Mouse (Mus musculus) limb, embryonic 15.5 days (tissue): ENCODE measurements at regions not wholly inside any gene's neighbourhood (a gene's known extent, or its start where the extent isn't known, plus 50 kb on each side); places are given as distances from the start of the nearest gene placed in this dataset.

Experiments
- ATAC-seq: fragments of 200-750 bp; cut with Nextera tagmentation; 2 replicates; pipeline ENCODE4 v1.8.0; 2017; ENCODE audit warnings: low read depth, moderate TSS enrichment; ENCODE audit not compliant: insufficient number of reproducible peaks, low FRiP score, low TSS enrichment
- H3K27ac ChIP-seq: fragments of 300-500 bp; sonication (generic); 2 replicates; pipeline ENCODE4 v1.5.1; 2015; ENCODE audit warnings: moderate library complexity, mild to moderate bottlenecking, inconsistent platforms
- H3K27me3 ChIP-seq: fragments of 300-500 bp; sonication (generic); 2 replicates; pipeline ENCODE4 v1.6.1; 2015; ENCODE audit warnings: inconsistent platforms
- H3K36me3 ChIP-seq: fragments of 300-500 bp; sonication (generic); 2 replicates; pipeline ENCODE4 v1.6.1; 2015; ENCODE audit warnings: inconsistent platforms
- H3K4me1 ChIP-seq: fragments of 300-500 bp; sonication (generic); 2 replicates; pipeline ENCODE4 v1.6.1; 2015; ENCODE audit warnings: inconsistent platforms
- H3K4me2 ChIP-seq: fragments of 300-500 bp; sonication (generic); 2 replicates; pipeline ENCODE4 v1.6.1; 2015; ENCODE audit warnings: mild to moderate bottlenecking, inconsistent platforms
- H3K4me3 ChIP-seq: fragments of 300-500 bp; sonication (generic); 2 replicates; pipeline ENCODE4 v1.5.1; 2015; ENCODE audit warnings: mild to moderate bottlenecking, inconsistent platforms
- H3K9ac ChIP-seq: fragments of 300-500 bp; sonication (generic); 2 replicates; pipeline ENCODE4 v1.6.1; 2015; ENCODE audit warnings: inconsistent platforms
- H3K9me3 ChIP-seq: fragments of 300-500 bp; sonication (generic); 2 replicates; pipeline ENCODE4 v1.6.1; 2016; ENCODE audit warnings: inconsistent platforms
- WGBS: fragments of 180-500 bp; shearing (Covaris S2); methylation state at CpG from one replicate; pipeline ENCODE4 v1.1.7; 2015; 5-methylcytosine and 5-hydroxymethylcytosine counted together

- Histone ChIP-seq H3K4me1 (no peaks in the 10 kb centered on the region), H3K4me2 (no peak overlapping the region), H3K27me3 (no peaks in the 10 kb centered on the region), H3K4me3 (no peak overlapping the region), H3K36me3 (no peaks in the 10 kb centered on the region), H3K9ac (no peak overlapping the region), H3K27ac (no peak overlapping the region), H3K9me3 (no peaks in the 10 kb centered on the region)
- no peak for ATAC-seq
- WGBS: 84% methylated on average over 4 of the region's 4 CpGs
Observed at GRCm38 (mm10) chr4:5071243-5071642, 278.1 kb upstream of the Impad1 start.

DNA sequence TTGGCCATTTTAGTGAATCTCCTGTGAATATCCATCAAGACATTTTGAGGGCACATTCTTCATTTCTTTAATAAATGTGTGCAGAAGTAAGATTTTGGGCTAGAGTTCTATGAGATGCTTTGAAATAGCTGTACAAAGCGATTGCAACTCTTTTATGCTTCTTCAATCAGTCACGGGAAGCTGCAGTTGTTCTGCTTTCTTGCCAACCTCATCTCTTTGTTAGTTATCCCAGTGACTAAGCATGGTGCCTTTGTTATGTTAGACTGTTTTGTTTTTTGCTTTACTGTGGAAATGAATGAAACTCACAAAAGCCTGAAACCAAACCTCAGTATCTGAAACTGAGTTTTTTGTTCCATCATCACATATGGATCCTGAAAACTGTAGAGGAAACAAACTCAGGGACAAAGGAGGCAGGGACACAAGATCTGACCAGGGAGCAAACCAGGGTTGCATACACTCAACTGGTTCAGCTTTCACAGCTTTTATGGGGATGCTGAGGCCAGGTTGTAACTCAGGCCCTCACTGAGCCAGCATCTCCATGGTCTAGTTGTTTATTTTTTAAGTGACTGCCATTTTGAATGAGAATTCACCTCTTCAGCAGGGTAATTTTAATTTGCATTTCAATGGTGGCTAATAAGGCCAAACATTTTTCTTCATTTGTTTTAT is 266.3 kb upstream of the Impad1 start:
- no peaks in the 10 kb centered on the region for H3K36me3 ChIP-seq
- H3K9ac ChIP-seq: no peak overlapping the region
- WGBS: 73% methylated on average over 2 of the region's 2 CpGs
- no peak for ATAC-seq
- H3K27ac ChIP-seq: no peak overlapping the region
- no peaks in the 10 kb centered on the region for H3K9me3 ChIP-seq
- no peak overlapping the region for H3K4me3 ChIP-seq
- H3K27me3 ChIP-seq: no peaks in the 10 kb centered on the region
- H3K4me1 ChIP-seq: no peaks in the 10 kb centered on the region
- H3K4me2 ChIP-seq: no peak overlapping the region

- WGBS: 53% methylated on average over 2 of the region's 2 CpGs
- Histone ChIP-seq H3K36me3 (no peaks in the 10 kb centered on the region), H3K4me3 (no peak overlapping the region), H3K4me1 (no peaks in the 10 kb centered on the region), H3K9ac (no peak overlapping the region), H3K4me2 (no peak overlapping the region), H3K9me3 (no peaks in the 10 kb centered on the region), H3K27me3 (no peaks in the 10 kb centered on the region), H3K27ac (no peak overlapping the region)
- no peak for ATAC-seq
Observed at GRCm38 (mm10) chr4:5029929-5030328, 236.8 kb upstream of the Impad1 start.

- no peaks in the 10 kb centered on the region for H3K36me3 ChIP-seq
- H3K9ac ChIP-seq: no peak overlapping the region
- no peaks in the 10 kb centered on the region for H3K9me3 ChIP-seq
- ATAC-seq: no peak
- H3K4me1 ChIP-seq: no peaks in the 10 kb centered on the region
- WGBS: 78% methylated on average over 4 of the region's 4 CpGs
- no peak overlapping the region for H3K4me2 ChIP-seq
- H3K27ac ChIP-seq: no peak overlapping the region
- H3K4me3 ChIP-seq: no peak overlapping the region
- H3K27me3 ChIP-seq: no peaks in the 10 kb centered on the region
Observed at GRCm38 (mm10) chr4:4987491-4987890, 194.3 kb upstream of the Impad1 start.

DNA sequence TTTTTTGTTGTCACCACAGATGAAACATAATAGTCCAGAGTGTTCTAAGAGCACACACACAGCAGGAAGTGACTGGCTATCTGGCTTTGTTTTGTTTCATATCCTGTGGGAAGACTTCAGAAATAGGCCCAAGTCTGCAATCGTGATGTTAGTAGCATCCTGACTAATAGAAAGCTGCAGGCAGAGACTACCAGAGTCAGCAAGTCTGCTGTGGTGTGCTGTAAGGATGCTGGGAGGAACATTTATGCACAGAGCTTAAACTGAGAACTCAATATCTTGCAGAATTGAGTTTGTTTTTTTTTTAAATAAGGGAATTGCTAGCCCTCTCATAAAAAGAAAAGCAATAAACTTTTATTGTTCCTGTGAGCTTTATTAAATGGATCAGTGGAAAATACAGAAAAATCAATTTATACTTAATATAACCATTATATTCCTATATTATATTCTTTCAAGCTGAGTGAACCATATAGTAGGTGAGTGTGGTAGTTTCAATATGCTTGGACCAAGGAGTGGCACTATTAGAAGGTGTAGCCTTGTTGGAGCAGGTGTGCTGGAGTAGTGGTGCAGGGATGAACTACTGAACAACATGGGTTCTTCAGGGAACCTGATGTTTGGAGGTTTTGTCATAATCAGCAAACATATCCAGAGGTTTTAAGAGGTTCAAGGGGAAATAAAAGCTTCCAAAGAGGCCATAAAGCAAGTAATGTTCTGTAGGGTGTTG is 190.5 kb upstream of the Impad1 start:
- Histone ChIP-seq H3K4me2 (no peak overlapping the region), H3K4me3 (no peak overlapping the region), H3K27ac (no peak overlapping the region), H3K27me3 (no peaks in the 10 kb centered on the region), H3K4me1 (no peaks in the 10 kb centered on the region), H3K9me3 (no peaks in the 10 kb centered on the region), H3K9ac (no peak overlapping the region), H3K36me3 (no peaks in the 10 kb centered on the region)
- 24% methylated on average over 1 of the region's 1 CpGs for WGBS
- no peak for ATAC-seq

DNA sequence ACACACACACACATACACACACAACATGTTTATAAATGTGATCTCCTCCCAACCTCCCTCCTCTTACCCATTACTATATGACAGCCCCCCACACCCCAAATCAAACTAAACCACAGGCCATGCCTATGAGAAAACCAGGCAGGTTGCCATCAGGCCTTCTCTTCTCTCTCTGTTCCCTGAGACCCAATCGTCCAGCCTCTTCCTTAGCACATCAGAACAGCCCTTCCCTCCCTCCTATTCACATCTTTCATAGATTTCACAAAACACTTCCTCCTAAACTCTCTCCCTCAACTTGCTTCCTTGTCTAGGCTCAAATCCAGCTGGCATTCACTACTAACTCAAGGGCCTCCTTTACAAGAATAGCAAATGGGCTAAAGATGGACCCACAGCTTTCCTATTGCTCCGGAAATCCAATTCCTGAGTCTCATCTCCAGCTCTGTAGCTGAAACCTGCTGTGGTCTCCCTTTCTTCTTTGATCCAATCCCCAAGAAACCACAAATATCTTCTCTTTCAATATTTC is 178.7 kb upstream of the Impad1 start:
- Histone ChIP-seq H3K27ac (no peak overlapping the region), H3K27me3 (no peaks in the 10 kb centered on the region), H3K4me3 (no peak overlapping the region), H3K4me2 (no peak overlapping the region), H3K36me3 (no peaks in the 10 kb centered on the region), H3K9me3 (no peaks in the 10 kb centered on the region), H3K9ac (no peak overlapping the region), H3K4me1 (0 out of 2 replicates have a peak, but pooled peaks cover 3% of the 10 kb centered on the region)
- WGBS: 53% methylated on average over 2 of the region's 2 CpGs
- ATAC-seq: no peak

- Histone ChIP-seq H3K36me3 (no peaks in the 10 kb centered on the region), H3K27me3 (no peaks in the 10 kb centered on the region), H3K9me3 (no peaks in the 10 kb centered on the region), H3K4me3 (no peak overlapping the region), H3K27ac (no peak overlapping the region), H3K4me2 (no peak overlapping the region), H3K4me1 (no peaks in the 10 kb centered on the region), H3K9ac (no peak overlapping the region)
- WGBS: 69% methylated on average over 1 of the region's 1 CpGs
- no peak for ATAC-seq
Observed at GRCm38 (mm10) chr4:4948956-4949355, 155.8 kb upstream of the Impad1 start.

DNA sequence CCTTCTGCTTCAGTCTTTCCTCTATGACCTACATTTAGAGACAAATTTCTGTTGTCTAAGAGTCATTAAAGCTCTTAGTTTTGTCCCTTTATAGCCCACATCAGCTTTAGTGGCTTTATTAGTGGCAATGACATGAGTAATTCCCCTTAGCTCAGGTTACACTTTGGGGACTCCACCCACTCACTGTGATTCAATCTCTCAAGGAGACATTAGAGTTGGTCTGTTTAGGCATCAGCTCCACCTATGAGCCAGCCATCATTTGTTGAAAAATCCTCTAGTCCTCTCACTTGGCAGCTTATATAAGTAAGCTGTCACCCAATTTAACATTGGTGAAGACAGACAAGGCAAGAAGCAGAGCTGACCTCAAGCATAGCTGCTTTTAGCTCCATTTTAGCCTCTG is 151.3 kb upstream of the Impad1 start:
- Histone ChIP-seq H3K27me3 (no peaks in the 10 kb centered on the region), H3K4me1 (no peaks in the 10 kb centered on the region), H3K27ac (no peak overlapping the region), H3K4me2 (no peak overlapping the region), H3K9me3 (no peaks in the 10 kb centered on the region), H3K4me3 (no peak overlapping the region), H3K9ac (no peak overlapping the region), H3K36me3 (no peaks in the 10 kb centered on the region)
- ATAC-seq: no peak

GRCm38 (mm10) chr4:4925741-4926140 is 132.6 kb upstream of the Impad1 start:
- no peak overlapping the region for H3K27ac ChIP-seq
- H3K4me1 ChIP-seq: no peaks in the 10 kb centered on the region
- H3K27me3 ChIP-seq: no peaks in the 10 kb centered on the region
- H3K9me3 ChIP-seq: no peaks in the 10 kb centered on the region
- no peak overlapping the region for H3K4me2 ChIP-seq
- no peaks in the 10 kb centered on the region for H3K36me3 ChIP-seq
- no peak overlapping the region for H3K4me3 ChIP-seq
- ATAC-seq: no peak
- H3K9ac ChIP-seq: no peak overlapping the region

- no peak for ATAC-seq
- 67% methylated on average over 1 of the region's 1 CpGs for WGBS
- Histone ChIP-seq H3K27ac (no peak overlapping the region), H3K9ac (no peak overlapping the region), H3K4me1 (no peaks in the 10 kb centered on the region), H3K9me3 (no peaks in the 10 kb centered on the region), H3K4me2 (no peak overlapping the region), H3K36me3 (no peaks in the 10 kb centered on the region), H3K4me3 (no peak overlapping the region), H3K27me3 (no peaks in the 10 kb centered on the region)
Observed at GRCm38 (mm10) chr4:4920256-4920655, 127.1 kb upstream of the Impad1 start.

DNA sequence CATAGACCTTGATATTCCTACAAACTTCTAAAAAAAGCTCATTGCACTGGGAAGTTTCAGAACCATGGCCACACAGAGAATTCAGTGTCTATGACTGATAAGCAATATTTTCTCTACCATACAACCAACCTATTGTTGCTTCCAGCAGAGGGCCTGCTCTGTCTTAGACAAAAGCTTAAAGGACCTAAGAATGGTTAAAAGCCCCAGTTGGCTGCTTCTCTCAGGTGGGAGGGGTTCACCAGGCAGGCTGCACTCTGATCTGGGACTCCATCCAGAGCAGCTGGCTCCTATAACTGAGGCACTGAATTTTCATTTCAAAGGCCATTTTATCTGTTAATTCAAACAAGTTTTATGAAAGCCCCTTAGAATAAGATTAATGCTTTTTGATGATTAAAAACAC is 82.1 kb upstream of the Impad1 start:
- no peaks in the 10 kb centered on the region for H3K36me3 ChIP-seq
- ATAC-seq: no peak
- no peak overlapping the region for H3K9ac ChIP-seq
- no peak overlapping the region for H3K4me2 ChIP-seq
- no peak overlapping the region for H3K27ac ChIP-seq
- H3K4me3 ChIP-seq: no peak overlapping the region
- no peaks in the 10 kb centered on the region for H3K4me1 ChIP-seq
- no peaks in the 10 kb centered on the region for H3K9me3 ChIP-seq
- H3K27me3 ChIP-seq: no peaks in the 10 kb centered on the region

DNA sequence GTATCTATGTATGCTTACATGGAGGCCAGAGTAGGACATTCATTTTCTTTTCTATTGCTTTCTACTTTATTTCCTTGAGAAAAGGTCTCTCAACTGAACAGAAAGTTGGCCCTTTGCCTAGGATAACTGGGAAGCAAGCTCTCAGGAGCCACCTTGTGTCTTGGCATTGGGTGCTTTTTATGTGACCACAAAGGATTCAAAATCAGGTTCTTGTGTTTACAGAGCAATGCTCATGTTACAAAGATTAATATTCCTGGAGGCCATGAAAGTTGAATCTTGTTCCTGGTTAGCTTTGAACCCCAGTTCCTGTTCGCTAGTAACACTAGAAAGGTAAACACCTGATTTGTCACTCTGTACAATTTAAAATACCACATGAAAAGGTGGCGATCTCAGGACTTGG is 65.2 kb upstream of the Impad1 start:
- ATAC-seq: no peak
- H3K27me3 ChIP-seq: no peaks in the 10 kb centered on the region
- H3K4me3 ChIP-seq: no peak overlapping the region
- H3K4me1 ChIP-seq: no peaks in the 10 kb centered on the region
- no peak overlapping the region for H3K4me2 ChIP-seq
- no peak overlapping the region for H3K27ac ChIP-seq
- H3K9ac ChIP-seq: no peak overlapping the region
- 69% methylated on average over 2 of the region's 2 CpGs for WGBS
- H3K36me3 ChIP-seq: no peaks in the 10 kb centered on the region
- no peaks in the 10 kb centered on the region for H3K9me3 ChIP-seq
